Mouse (Mus musculus) intestine, postnatal 0 days (tissue): ENCODE measurements at regions not wholly inside any gene's neighbourhood (a gene's known extent, or its start where the extent isn't known, plus 50 kb on each side); places are given as distances from the start of the nearest gene placed in this dataset.

Experiments used
- ATAC-seq: fragments of 200-750 bp; cut with Nextera tagmentation; 2 replicates; pipeline ENCODE4 v1.8.0; 2017; ENCODE audit warnings: mild to moderate bottlenecking, moderate TSS enrichment, moderate library complexity
- H3K27ac ChIP-seq: fragments of 300-500 bp; sonication (generic); 2 replicates; pipeline ENCODE4 v1.5.1; 2014; ENCODE audit warnings: mild to moderate bottlenecking, low read depth, low read length, moderate library complexity
- H3K27me3 ChIP-seq: fragments of 300-500 bp; sonication (generic); replicated peaks from 2 replicates; pipeline ENCODE4 v1.6.1; 2014; ENCODE audit warnings: low read length, mixed read lengths; ENCODE audit not compliant: control insufficient read depth, insufficient read depth
- H3K36me3 ChIP-seq: fragments of 300-500 bp; sonication (generic); 2 replicates; pipeline ENCODE4 v1.6.1; 2014; ENCODE audit warnings: mild to moderate bottlenecking, moderate library complexity; ENCODE audit not compliant: control insufficient read depth, insufficient read depth
- H3K4me1 ChIP-seq: fragments of 300-500 bp; sonication (generic); replicated peaks from 2 replicates; pipeline ENCODE4 v1.6.1; 2014; ENCODE audit warnings: antibody characterized with exemption, low read length, mixed read lengths; ENCODE audit not compliant: control insufficient read depth, insufficient read depth
- H3K4me2 ChIP-seq: fragments of 300-500 bp; sonication (generic); replicated peaks from 2 replicates; pipeline ENCODE4 v1.6.1; 2014; ENCODE audit warnings: low read depth, mild to moderate bottlenecking, moderate library complexity
- H3K4me3 ChIP-seq: fragments of 300-500 bp; sonication (generic); 2 replicates; pipeline ENCODE4 v1.5.1; 2014; ENCODE audit warnings: low read depth, low read length
- H3K9ac ChIP-seq: fragments of 300-500 bp; sonication (generic); 2 replicates; pipeline ENCODE4 v1.6.1; 2014; ENCODE audit warnings: mild to moderate bottlenecking, low read depth, low read length
- H3K9me3 ChIP-seq: fragments of 300-500 bp; sonication (generic); 2 replicates; pipeline ENCODE4 v1.6.1; 2016; ENCODE audit warnings: mixed run types; ENCODE audit not compliant: control insufficient read depth
- CTCF ChIP-seq: sonication (generic); IDR thresholded peaks from 2 replicates; pipeline ENCODE4 v1.5.1; 2016; ENCODE audit warnings: low read depth, mild to moderate bottlenecking, control low read depth, antibody characterized with exemption, moderate library complexity
- WGBS: fragments of 180-500 bp; shearing (Covaris S2); extraction: QIAGEN DNeasy Blood & Tissue Kit; methylation state at CpG from one replicate; pipeline ENCODE4 v1.1.7; 2014; 5-methylcytosine and 5-hydroxymethylcytosine counted together

- 45% methylated on average over 2 of the region's 2 CpGs for WGBS
- no peaks in the 10 kb centered on the region for H3K27me3 ChIP-seq
- H3K9me3 ChIP-seq = no peaks in the 10 kb centered on the region
- H3K36me3 ChIP-seq = no peaks in the 10 kb centered on the region
- TF ChIP-seq CTCF = no peak
- ATAC-seq = no peak
- no peak overlapping the region for H3K4me2 ChIP-seq
- no peak overlapping the region for H3K4me3 ChIP-seq
- no peak overlapping the region for H3K9ac ChIP-seq
- H3K4me1 ChIP-seq = no peaks in the 10 kb centered on the region
- no peak overlapping the region for H3K27ac ChIP-seq
These were observed 751.1 kb upstream of the Adarb2 start for GRCm38 (mm10) chr13:7451434-7452002.

DNA sequence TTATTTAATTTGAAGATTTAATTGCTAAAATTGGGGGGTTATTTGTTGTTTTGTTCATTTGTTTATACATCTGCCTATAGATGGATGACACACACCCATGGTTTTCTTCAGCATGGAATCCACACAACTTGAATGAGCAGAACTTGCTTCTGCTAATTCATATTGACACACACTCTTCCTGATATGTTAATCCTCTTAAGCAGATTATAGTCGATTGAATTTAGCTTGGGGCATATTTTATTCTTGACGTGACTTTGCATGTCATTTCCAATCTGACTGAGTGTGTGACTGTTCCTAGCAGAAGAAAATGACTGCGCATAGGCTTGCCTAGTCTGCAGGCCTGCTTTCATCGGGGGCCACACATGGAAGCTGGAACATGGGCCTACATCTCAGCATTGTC lies 727.0 kb upstream of the Adarb2 start:
- H3K9me3 ChIP-seq = no peaks in the 10 kb centered on the region
- H3K4me1 ChIP-seq = no peaks in the 10 kb centered on the region
- no peak overlapping the region for H3K9ac ChIP-seq
- no peak for TF ChIP-seq CTCF
- WGBS = 91% methylated on average over 4 of the region's 4 CpGs
- H3K27ac ChIP-seq = no peak overlapping the region
- no peak overlapping the region for H3K4me3 ChIP-seq
- H3K27me3 ChIP-seq = no peaks in the 10 kb centered on the region
- no peak overlapping the region for H3K4me2 ChIP-seq
- ATAC-seq = no peak
- H3K36me3 ChIP-seq = no peaks in the 10 kb centered on the region

DNA sequence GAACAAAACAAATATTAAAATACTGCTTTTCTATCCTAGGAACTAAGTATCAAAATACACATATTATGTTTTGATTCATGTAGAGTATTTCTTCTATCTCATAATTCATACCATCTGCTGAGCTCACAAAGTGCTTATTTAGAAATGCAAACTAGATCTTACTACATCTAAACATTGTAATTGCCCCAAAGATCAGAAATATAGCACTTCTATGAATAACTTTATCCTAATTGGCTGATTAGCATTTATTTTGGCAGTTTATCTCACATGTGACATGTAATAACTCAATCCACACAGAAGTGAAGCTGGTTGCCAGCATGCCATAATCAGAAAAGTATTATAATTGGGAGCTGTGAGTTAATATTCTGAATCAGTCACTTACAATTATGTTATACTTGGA lies 684.6 kb upstream of the Adarb2 start:
- no peak for ATAC-seq
- Histone ChIP-seq H3K4me3 (no peak overlapping the region), H3K9me3 (no peaks in the 10 kb centered on the region), H3K9ac (no peak overlapping the region), H3K36me3 (no peaks in the 10 kb centered on the region), H3K27me3 (no peaks in the 10 kb centered on the region), H3K4me1 (no peaks in the 10 kb centered on the region), H3K4me2 (no peak overlapping the region), H3K27ac (no peak overlapping the region)
- no peak for TF ChIP-seq CTCF

DNA sequence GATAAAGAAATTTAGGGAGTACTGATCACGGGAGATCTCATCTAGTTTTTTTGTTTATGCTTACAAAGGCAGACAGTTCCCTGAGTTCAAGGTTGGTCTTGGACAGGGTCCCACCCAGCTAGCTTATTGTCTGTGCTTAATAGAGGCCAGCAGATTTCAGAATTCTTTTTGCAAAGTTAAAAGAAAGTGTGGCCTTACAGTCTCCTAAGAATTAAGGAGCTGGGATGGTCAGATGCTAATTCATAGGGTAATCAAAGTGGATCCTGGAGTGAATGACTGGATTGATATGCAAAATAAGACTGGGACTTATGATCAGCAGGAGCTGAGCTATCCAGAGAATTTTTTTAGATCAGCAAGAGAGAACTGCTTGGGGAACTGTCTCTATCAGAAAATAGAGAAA lies 678.2 kb upstream of the Adarb2 start:
- TF ChIP-seq CTCF = no peak
- Histone ChIP-seq H3K4me3 (no peak overlapping the region), H3K27ac (no peak overlapping the region), H3K27me3 (no peaks in the 10 kb centered on the region), H3K36me3 (no peaks in the 10 kb centered on the region), H3K9me3 (no peaks in the 10 kb centered on the region; the same call in 1 of the 2 replicates), H3K9ac (no peak overlapping the region), H3K4me2 (no peak overlapping the region), H3K4me1 (no peaks in the 10 kb centered on the region)
- 88% methylated on average over 1 of the region's 1 CpGs for WGBS
- no peak for ATAC-seq

DNA sequence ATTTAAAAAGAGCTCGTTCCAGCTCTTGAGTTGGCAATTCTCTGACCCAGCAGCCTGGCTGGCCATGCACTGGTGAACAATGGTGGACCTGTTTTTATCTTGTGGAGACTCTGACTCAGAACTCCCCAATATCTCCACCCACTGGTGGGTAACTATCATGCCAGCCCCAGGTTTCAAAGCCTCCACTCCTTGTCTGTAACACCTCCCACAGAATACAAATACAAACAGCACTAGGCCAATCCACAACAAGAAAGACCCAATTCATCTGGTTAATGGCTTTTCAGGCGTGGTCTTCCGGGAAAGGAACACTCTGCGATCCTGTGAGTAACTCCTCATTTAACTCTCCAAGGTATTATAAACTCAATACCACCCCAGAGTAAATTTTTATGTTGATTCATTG lies 663.8 kb upstream of the Adarb2 start:
- no peak overlapping the region for H3K4me3 ChIP-seq
- no peak overlapping the region for H3K27ac ChIP-seq
- no peak overlapping the region for H3K4me2 ChIP-seq
- no peaks in the 10 kb centered on the region for H3K36me3 ChIP-seq
- no peaks in the 10 kb centered on the region for H3K27me3 ChIP-seq
- H3K9me3 ChIP-seq = no peaks in the 10 kb centered on the region
- H3K9ac ChIP-seq = no peak overlapping the region
- 80% methylated on average over 4 of the region's 4 CpGs for WGBS
- H3K4me1 ChIP-seq = no peaks in the 10 kb centered on the region
- no peak for ATAC-seq
- TF ChIP-seq CTCF = no peak

DNA sequence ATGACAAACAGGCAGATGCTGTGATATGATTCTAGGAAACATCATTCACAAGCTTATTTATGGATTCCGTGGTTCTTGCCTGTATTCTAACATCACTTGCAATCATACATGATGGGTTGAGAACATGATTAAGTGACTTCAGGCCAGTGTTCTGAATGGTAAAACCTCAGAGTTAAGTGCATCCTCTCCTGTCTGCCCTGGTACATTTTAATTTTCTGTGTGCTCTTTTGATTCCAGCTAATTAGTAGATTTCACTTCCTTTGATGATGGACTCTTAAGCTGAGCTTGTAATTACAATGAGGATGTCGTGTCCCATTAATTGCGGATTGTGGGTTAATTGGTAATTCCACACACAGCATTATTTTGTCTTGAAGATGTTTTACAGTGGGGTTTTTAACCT lies 618.6 kb upstream of the Adarb2 start:
- H3K4me2 ChIP-seq = no peak overlapping the region
- no peak overlapping the region for H3K4me3 ChIP-seq
- WGBS = 84% methylated on average over 3 of the region's 3 CpGs
- H3K27ac ChIP-seq = no peak overlapping the region
- no peaks in the 10 kb centered on the region for H3K9me3 ChIP-seq
- H3K27me3 ChIP-seq = no peaks in the 10 kb centered on the region
- H3K9ac ChIP-seq = no peak overlapping the region
- H3K36me3 ChIP-seq = no peaks in the 10 kb centered on the region
- ATAC-seq = no peak
- no peak for TF ChIP-seq CTCF
- no peaks in the 10 kb centered on the region for H3K4me1 ChIP-seq
